In genomic region chr14:17661100-17661521, GRCm38 (mm10) we compare ENCODE assay signal across 8 mouse cellular contexts. TPM values are rescaled to one million over a fixed set of nuclear protein-coding genes. Genes with fewer than 3 reads are reported as not detected.
DNase-seq lines count a peak whose midpoint lies in the region; ATAC-seq and TF ChIP-seq lines count a peak whose summit lies in the region.

No protein-coding gene starts in this region.

- 1% methylated on average over 16 of the region's 16 CpGs for WGBS in cerebellum, adult 2 months
- WGBS in neural tube, embryonic 11.5 days = 0% methylated on average over 15 of the region's 16 CpGs
- under 1% methylated on average over 16 of the region's 16 CpGs for WGBS in midbrain, embryonic 15.5 days

- peak overlapping the region; percentile 97 for H3K4me2 ChIP-seq in neural tube, embryonic 11.5 days (ENCODE audit: low read depth)
- peak overlapping the region; percentile 91 for H3K4me2 ChIP-seq in midbrain, embryonic 15.5 days

- no peaks in the 10 kb centered on the region for H3K4me1 ChIP-seq in cerebellum, adult 2 months (ENCODE audit: control insufficient read depth, insufficient read depth, low read length)
- H3K4me1 ChIP-seq in neural tube, embryonic 11.5 days (ENCODE audit: control insufficient read depth, insufficient read depth, low read length) = peaks cover 7% of the 10 kb centered on the region; the same call in 1 of the 2 replicates
- peaks cover 23% of the 10 kb centered on the region for H3K4me1 ChIP-seq in midbrain, embryonic 15.5 days

- no peak overlapping the region for H3K27ac ChIP-seq in cerebellum, adult 2 months (ENCODE audit: insufficient read depth, low read length)
- no peak overlapping the region for H3K27ac ChIP-seq in neural tube, embryonic 11.5 days (ENCODE audit: low read depth, low read length)
- H3K27ac ChIP-seq in midbrain, embryonic 15.5 days = peak overlapping the region; percentile 4; the same call in 1 of the 2 replicates

- H3K27me3 ChIP-seq in cerebellum, adult 2 months (ENCODE audit: control insufficient read depth, insufficient read depth, low read length) = no peaks in the 10 kb centered on the region
- H3K27me3 ChIP-seq in neural tube, embryonic 11.5 days (ENCODE audit: control insufficient read depth, insufficient read depth, low read length) = peaks cover 16% of the 10 kb centered on the region
- H3K27me3 ChIP-seq in midbrain, embryonic 15.5 days (replicated peaks) = peaks cover 17% of the 10 kb centered on the region; the same call in 1 of the 2 replicates

- TF ChIP-seq POLR2A in cerebellum, adult 2 months (IDR thresholded peaks at IDR 0.05; ENCODE audit: borderline replicate concordance, insufficient read depth, low read length) = no peak

- no peaks in the 10 kb centered on the region for H3K36me3 ChIP-seq in neural tube, embryonic 11.5 days (ENCODE audit: control insufficient read depth, insufficient read depth, low read length)
- H3K36me3 ChIP-seq in midbrain, embryonic 15.5 days (replicated peaks) = no peaks in the 10 kb centered on the region

- peak overlapping the region; percentile 51 for H3K4me3 ChIP-seq in cerebellum, adult 2 months (replicated peaks; ENCODE audit: insufficient read depth, low read depth, low read length)
- H3K4me3 ChIP-seq in neural tube, embryonic 11.5 days (ENCODE audit: low read depth, low read length) = peak overlapping the region; percentile 64
- peak overlapping the region; percentile 81 for H3K4me3 ChIP-seq in midbrain, embryonic 15.5 days

- peak in 1 of 2 experiments; percentile 73 for DNase-seq in cerebellum, adult 2 months
- no peak for DNase-seq in cerebellum, adult 11-12 months
- DNase-seq in neural tube, embryonic 11.5 days (ENCODE audit: low spot score) = no peak
- DNase-seq in neural tube, embryonic 10.5 days (ENCODE audit: extremely low spot score, low spot score) = no peak
- DNase-seq in forelimb bud, embryonic 11.5 days (ENCODE audit: low read depth, low spot score) = peak; percentile 7
- DNase-seq in left cerebral cortex, postnatal 14 days (ENCODE audit: low spot score in 2 of 2) = peak; percentile 55 to 65
- DNase-seq in urinary bladder, postnatal 4 days (ENCODE audit: low spot score in 2 of 2) = no peak

- H3K9ac ChIP-seq in neural tube, embryonic 11.5 days (ENCODE audit: low read length) = peak overlapping the region; percentile 29
- peak overlapping the region; percentile 59 for H3K9ac ChIP-seq in midbrain, embryonic 15.5 days

- intact Hi-C loops in left cerebral cortex, postnatal 14 days (cut with DNase I) = loop anchor here (2.0 to 10.0 kb wide), 4 partner anchors 66 to 304 kb away; no protein-coding TSS in a partner anchor

- ATAC-seq in neural tube, embryonic 11.5 days (ENCODE audit: insufficient read depth, low FRiP score, low TSS enrichment) = peak; percentile 11
- ATAC-seq in midbrain, embryonic 15.5 days (replicated peaks) = peak; percentile 50

- no peaks in the 10 kb centered on the region for H3K9me3 ChIP-seq in neural tube, embryonic 11.5 days (ENCODE audit: control insufficient read depth, low read length)
- no peaks in the 10 kb centered on the region for H3K9me3 ChIP-seq in midbrain, embryonic 15.5 days

- TF ChIP-seq CTCF in cerebellum, adult 2 months (IDR thresholded peaks at IDR 0.05; ENCODE audit: borderline replicate concordance, insufficient read depth, low read depth, low read length) = no peak

RNA-seq across cellular contexts. Expression of gene Thrb, which starts 1.1 kb away (rescaled TPM):
- polyA plus RNA-seq in cerebellum, adult 2 months (2012; rRNA removed) = 5.1 and 5.4 TPM in 2 replicates
- 0.49 and 0.70 TPM in 2 replicates for polyA plus RNA-seq in neural tube, embryonic 11.5 days (2014; fragmentation: Nextera tagmentation; extraction: Ambion mirVana)
- 10 to 100 TPM; 60.1 to 75.9 TPM for total RNA-seq in left cerebral cortex, postnatal 14 days (2021)
- polyA plus RNA-seq in midbrain, embryonic 15.5 days (2015; fragmentation: Nextera tagmentation; extraction: Ambion mirVana) = 2.3 TPM in 2 replicates

Comparison
In these comparisons a context has a peak if more than half of its experiments do, and no peak if none do; other contexts are left out.
1. DNase-seq: peak in forelimb bud, embryonic 11.5 days (single experiment) and left cerebral cortex, postnatal 14 days (2 of 2); none in cerebellum, adult 11-12 months (single experiment), neural tube, embryonic 11.5 days (single experiment), neural tube, embryonic 10.5 days (single experiment) and urinary bladder, postnatal 4 days (0 of 2).
2. Peak in every context shown above with its lines, with median percentiles within 50 percentile points of each other: H3K4me3 ChIP-seq.